Mouse (Mus musculus): ENCODE data around the gene P2ry2.

P2ry2 gene

DNA sequence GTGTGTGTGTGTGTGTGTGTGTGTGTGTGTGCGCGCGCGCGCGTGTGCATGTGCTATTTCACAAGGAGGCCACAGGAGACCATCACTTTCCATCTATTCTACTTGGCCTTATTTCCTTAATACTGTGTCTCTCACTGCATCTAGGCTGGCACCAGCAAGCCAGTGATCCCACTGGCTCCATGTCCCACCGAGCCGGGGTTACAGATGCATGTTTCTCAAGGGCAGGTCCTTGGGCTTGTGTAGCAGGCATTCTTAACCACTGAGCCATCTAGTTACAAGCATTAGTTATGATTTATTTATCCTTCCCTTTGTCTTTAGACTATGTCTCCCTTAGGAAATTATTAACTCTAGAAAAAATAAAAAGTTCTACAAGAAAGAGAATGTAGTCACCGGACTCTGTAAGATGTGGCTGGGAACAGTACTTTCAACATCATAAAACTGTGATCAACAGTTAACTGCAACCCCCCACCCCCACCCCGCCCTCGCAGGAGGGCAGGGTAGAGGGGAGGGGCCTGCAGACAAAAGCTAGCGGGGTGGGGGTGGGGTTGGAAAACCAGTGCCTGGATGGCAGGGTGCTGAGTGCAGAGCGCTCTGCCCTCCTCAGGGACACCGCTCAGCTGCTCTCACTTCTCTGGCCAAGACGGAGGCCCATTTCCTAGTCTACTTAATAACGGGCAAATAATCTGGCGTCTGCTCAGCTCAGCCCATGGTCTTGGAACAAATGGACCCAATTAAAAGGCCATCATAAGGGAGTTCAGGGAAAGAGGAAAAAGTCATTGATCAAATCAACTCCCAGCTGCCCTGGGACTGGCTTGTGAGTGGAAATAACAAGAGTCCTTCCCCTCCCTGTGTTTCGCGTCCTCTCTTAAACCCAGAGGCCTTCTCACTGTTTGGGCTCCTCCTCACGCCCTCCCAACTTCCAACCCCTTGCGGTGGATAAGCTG lies 27.9 kb downstream of the P2ry2 start:
- DNase-seq (ENCODE audit: low spot score in 2 of 2): no peak

GRCm38 (mm10) chr7:100979175-100979574 lies 33.5 kb downstream of the P2ry2 start:
- peak in 1 of 2 experiments; percentile 59 for DNase-seq (ENCODE audit: low spot score in 2 of 2)

GRCm38 (mm10) chr7:100978171-100978570 lies 34.5 kb downstream of the P2ry2 start:
- no peak for DNase-seq (ENCODE audit: low spot score in 2 of 2)

GRCm38 (mm10) chr7:100974135-100974903 lies 38.3 kb downstream of the P2ry2 start, which contains the start of gene P2ry6:
Gene P2ry6 (minus strand): TSS chr7:100974649.
- no peak for DNase-seq (ENCODE audit: low spot score in 2 of 2)

DNA sequence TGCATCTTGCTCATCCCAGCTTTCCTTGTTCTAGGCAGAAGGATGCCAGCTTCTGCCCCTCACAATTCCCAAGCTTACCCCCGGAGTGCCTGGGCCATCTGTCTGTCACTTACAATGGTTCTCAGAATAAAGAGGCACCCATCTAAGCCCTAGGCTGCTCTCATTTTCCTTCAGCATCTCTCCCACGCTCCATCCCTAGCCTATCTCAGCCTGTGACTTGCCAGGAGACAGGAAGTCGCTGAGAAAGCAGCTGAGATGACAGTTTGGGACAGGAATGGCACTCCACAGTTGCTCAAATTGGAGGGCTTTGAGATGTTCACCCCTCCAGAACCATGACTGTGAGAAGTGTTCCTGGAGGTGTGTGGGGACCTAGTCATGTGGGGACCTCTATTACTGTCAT lies 39.8 kb downstream of the P2ry2 start:
- DNase-seq (ENCODE audit: low spot score in 2 of 2): no peak

GRCm38 (mm10) chr7:100968874-100969659 lies 43.6 kb downstream of the P2ry2 start:
- DNase-seq (ENCODE audit: low spot score in 2 of 2): no peak

DNA sequence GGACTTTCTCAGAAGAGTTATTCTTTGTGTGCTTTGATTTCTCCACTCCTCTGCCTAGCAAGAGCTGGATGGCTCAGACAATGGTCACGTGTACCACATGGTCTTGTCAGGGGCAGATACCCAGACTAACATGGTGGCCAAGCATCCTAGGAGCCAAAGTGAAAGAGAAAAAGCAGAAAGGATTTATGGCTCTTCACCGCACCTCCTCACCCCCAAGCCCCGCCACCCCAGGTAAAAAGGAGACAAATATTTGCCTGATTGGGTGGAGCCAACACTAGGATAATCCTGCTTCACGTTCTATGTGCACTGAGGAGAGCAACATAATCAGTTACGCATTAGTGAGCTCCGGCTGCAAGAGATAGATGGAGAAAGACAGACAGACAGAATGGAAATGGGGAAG lies 44.3 kb downstream of the P2ry2 start:
- DNase-seq (ENCODE audit: low spot score in 2 of 2): no peak

GRCm38 (mm10) chr7:100967850-100968249 lies 44.8 kb downstream of the P2ry2 start:
- DNase-seq (ENCODE audit: low spot score in 2 of 2): no peak

DNA sequence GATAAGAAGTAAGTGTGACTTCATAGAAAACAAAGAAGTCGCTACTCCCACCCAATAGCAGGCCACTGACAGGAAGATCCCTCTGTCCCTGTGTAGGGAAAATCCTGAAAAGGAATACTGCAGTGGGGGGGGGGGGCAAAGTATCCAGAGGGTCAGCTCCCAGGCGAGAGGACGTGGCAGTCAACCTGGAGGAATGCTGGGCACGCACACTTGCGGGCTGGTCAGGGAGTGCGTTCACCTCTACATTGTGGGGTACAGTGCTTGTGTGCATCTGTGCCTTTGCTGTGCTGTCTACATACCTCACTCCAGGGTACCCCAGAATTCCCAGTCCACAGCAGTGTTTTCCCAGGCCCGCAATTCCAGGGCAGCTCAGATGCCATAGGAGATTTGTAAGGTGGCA lies 46.7 kb downstream of the P2ry2 start:
- DNase-seq (ENCODE audit: low spot score in 2 of 2): no peak

- no peak for DNase-seq (ENCODE audit: low spot score in 2 of 2)
These were observed 47.6 kb downstream of the P2ry2 start for GRCm38 (mm10) chr7:100965079-100965478.

- no peak for DNase-seq (ENCODE audit: low spot score in 2 of 2)
These were observed 48.4 kb downstream of the P2ry2 start for GRCm38 (mm10) chr7:100964242-100964641.

DNA sequence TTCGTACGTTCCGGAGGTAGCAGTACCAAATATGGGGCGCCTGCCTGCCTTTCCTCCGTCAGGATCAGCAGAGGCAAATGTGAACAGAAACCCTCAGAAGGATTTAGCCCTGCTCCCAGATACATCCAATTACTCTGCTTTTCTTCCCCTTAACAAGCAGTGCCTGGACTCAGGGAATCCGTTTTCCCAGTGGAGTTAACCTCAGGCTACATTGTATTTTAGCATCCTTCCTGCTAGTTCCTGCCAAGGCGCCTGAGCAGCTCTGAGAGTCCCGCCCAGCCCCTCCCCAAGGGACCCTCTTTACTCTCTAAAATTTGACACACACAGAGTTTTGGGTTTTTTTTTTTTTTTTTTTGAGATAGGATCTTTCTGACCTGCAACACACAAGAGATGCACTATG lies 49.3 kb downstream of the P2ry2 start:
- no peak for DNase-seq (ENCODE audit: low spot score in 2 of 2)

- no peak for DNase-seq (ENCODE audit: low spot score in 2 of 2)
These were observed 51.5 kb downstream of the P2ry2 start for GRCm38 (mm10) chr7:100961146-100961545.

- DNase-seq (ENCODE audit: low spot score in 2 of 2): no peak
These were observed 52.2 kb downstream of the P2ry2 start for GRCm38 (mm10) chr7:100960462-100960861.

DNA sequence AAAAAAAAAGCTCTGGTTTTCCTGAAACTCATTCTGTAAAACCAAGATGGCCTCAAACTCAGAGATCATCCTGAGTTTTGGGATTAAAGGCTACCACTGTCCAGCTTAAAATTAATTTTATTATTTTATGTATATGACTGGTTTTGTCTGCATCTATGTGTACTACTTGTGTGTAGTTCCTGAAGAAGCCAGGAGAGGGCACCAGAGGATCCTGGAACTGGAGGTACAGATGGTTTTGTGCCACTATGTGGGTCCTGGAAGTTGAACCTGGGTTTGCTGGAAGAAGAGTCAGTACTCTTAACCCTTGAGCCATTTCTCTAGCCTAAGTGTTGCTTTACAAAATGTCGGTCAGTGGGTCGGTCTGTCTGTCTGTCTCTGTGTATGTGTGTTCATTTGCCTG lies 54.2 kb downstream of the P2ry2 start:
- no peak for DNase-seq (ENCODE audit: low spot score in 2 of 2)

DNA sequence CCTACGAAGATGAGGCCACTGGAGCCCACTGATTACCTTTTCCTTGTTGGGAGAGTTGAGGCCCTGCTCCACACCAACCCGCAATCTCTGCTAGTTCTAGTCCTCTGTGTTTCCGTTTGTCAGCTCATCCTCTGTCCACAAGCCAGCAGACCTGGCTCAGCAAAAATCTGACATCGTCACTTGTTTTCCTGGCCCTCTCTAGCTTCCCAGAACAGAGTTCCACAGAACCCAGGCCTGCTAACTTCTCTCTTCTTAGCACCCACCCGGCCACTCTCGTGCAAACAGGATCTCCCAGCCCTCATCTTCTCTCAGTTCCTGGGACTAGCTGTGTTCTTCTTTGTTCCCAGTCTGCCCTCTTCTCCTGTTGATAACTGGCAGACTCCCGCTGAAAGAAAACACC lies 60.0 kb downstream of the P2ry2 start:
- DNase-seq (ENCODE audit: low spot score in 2 of 2): no peak

DNA sequence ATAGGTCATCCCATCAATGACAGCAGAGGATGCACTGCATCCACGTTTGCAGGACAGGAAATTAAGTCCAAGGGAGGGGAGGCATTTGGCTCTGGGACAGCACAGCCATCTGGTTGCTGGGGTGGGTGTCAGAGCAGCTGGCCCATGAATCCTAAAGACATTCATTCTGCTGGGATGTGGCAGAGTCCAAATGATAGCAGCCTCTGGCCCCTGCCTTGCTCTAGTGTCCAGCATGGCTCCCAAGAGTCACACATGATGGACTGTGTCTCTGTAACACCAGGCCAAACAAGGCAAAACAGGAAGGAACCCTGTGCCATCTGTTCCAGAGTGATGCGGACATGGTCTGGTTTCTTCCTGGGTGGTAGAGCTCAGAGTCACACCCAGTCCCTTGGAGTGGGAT lies 60.8 kb downstream of the P2ry2 start:
- DNase-seq (ENCODE audit: low spot score in 2 of 2): no peak

- DNase-seq (ENCODE audit: low spot score in 2 of 2): no peak
These were observed 62.1 kb downstream of the P2ry2 start for GRCm38 (mm10) chr7:100950481-100951010.

DNA sequence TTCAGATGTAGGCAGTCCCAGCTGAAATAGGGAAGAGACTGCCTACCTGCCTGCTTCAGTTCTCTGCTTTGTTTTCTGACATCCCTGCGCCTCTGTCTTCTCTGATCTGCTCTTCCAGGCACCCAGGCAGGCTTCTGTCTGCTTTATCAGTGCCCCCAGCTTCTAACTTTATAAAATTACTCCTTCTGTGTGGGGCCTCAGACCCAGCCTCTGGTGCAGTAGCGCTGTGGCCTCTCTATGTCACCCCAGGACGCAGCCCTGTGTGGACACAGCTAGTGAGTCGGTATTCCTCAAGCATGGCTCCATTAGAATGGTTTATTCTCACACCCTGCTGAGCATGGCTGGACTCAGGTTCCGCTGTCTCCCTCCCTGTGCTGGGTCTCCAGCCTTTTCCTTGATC lies 62.6 kb downstream of the P2ry2 start:
- no peak for DNase-seq (ENCODE audit: low spot score in 2 of 2)

Data from urinary bladder, postnatal 36 days (tissue).